Mouse (Mus musculus) forebrain, embryonic 16.5 days (tissue): ENCODE data around the gene Slc4a4. TPM values are rescaled to one million over a fixed set of nuclear protein-coding genes. Genes with fewer than 3 reads are reported as not detected.

ENCODE experiments used
- ATAC-seq: fragments of 200-750 bp; cut with Nextera tagmentation; 2 replicates; pipeline ENCODE4 v1.8.0; 2017; ENCODE audit warnings: mild to moderate bottlenecking, moderate library complexity
- H3K27ac ChIP-seq: fragments of 300-500 bp; sonication (generic); 2 replicates; pipeline ENCODE4 v1.5.1; 2014; ENCODE audit warnings: low read length, control low read depth
- H3K27me3 ChIP-seq: fragments of 300-500 bp; sonication (generic); replicated peaks from 2 replicates; pipeline ENCODE4 v1.6.1; 2014; ENCODE audit warnings: low read length; ENCODE audit not compliant: control insufficient read depth, insufficient read depth
- H3K36me3 ChIP-seq: fragments of 300-500 bp; sonication (generic); 2 replicates; pipeline ENCODE4 v1.6.1; 2014; ENCODE audit not compliant: control insufficient read depth, insufficient read depth
- H3K4me1 ChIP-seq: fragments of 300-500 bp; sonication (generic); replicated peaks from 2 replicates; pipeline ENCODE4 v1.6.1; 2014; ENCODE audit warnings: low read length; ENCODE audit not compliant: control insufficient read depth, insufficient read depth
- H3K4me2 ChIP-seq: fragments of 300-500 bp; sonication (generic); 2 replicates; pipeline ENCODE4 v1.6.1; 2014; ENCODE audit warnings: mild to moderate bottlenecking, low read length, control low read depth
- H3K4me3 ChIP-seq: fragments of 300-500 bp; sonication (generic); replicated peaks from 2 replicates; pipeline ENCODE4 v1.5.1; 2014; ENCODE audit warnings: mild to moderate bottlenecking, low read length, control low read depth
- H3K9ac ChIP-seq: fragments of 300-500 bp; sonication (generic); replicated peaks from 2 replicates; pipeline ENCODE4 v1.6.1; 2014; ENCODE audit warnings: low read depth, low read length, control low read depth
- H3K9me3 ChIP-seq: fragments of 300-500 bp; sonication (generic); 2 replicates; pipeline ENCODE4 v1.6.1; 2016; ENCODE audit warnings: low read length; ENCODE audit not compliant: control insufficient read depth
- WGBS: fragments of 180-500 bp; shearing (Covaris S2); extraction: QIAGEN DNeasy Blood & Tissue Kit; methylation state at CpG from one replicate; pipeline ENCODE4 v1.1.7; 2014; 5-methylcytosine and 5-hydroxymethylcytosine counted together
- polyA plus RNA-seq: library from polyadenylated mRNA; unstranded; fragments of >200 nt; fragmentation: Nextera tagmentation; extraction: Ambion mirVana; gene quantifications from 2 replicates; pipeline ENCODE4 v1.2.1, GENCODE M21; 2015

Gene Slc4a4
- polyA plus RNA-seq, 1 experiment from 2014 or later, result 3.8 TPM

GRCm38 (mm10) chr5:89055656-89056055, 169.0 kb downstream of the Slc4a4 start:
- peak overlapping the region; percentile 77 for H3K27ac ChIP-seq
- ATAC-seq, result peak; percentile 37; the same call in 1 of the 2 replicates
- no peak overlapping the region for H3K4me2 ChIP-seq
- no peaks in the 10 kb centered on the region for H3K27me3 ChIP-seq
- peaks cover 17% of the 10 kb centered on the region for H3K4me1 ChIP-seq
- no peaks in the 10 kb centered on the region for H3K9me3 ChIP-seq
- no peak overlapping the region for H3K4me3 ChIP-seq
- WGBS, result 62% methylated on average over 3 of the region's 3 CpGs
- H3K36me3 ChIP-seq, result no peaks in the 10 kb centered on the region
- no peak overlapping the region for H3K9ac ChIP-seq

GRCm38 (mm10) chr5:89056370-89056769, 169.8 kb downstream of the Slc4a4 start:
- H3K27me3 ChIP-seq, result no peaks in the 10 kb centered on the region
- no peak overlapping the region for H3K9ac ChIP-seq
- H3K9me3 ChIP-seq, result no peaks in the 10 kb centered on the region
- 59% methylated on average over 2 of the region's 2 CpGs for WGBS
- H3K36me3 ChIP-seq, result no peaks in the 10 kb centered on the region
- H3K4me2 ChIP-seq, result no peak overlapping the region
- peak; percentile 66 for ATAC-seq
- peaks cover 17% of the 10 kb centered on the region for H3K4me1 ChIP-seq
- peak overlapping the region; percentile 77 for H3K27ac ChIP-seq
- H3K4me3 ChIP-seq, result no peak overlapping the region

GRCm38 (mm10) chr5:89061097-89061496, 174.5 kb downstream of the Slc4a4 start:
- 80% methylated on average over 9 of the region's 9 CpGs for WGBS
- H3K27me3 ChIP-seq, result no peaks in the 10 kb centered on the region
- no peak overlapping the region for H3K4me2 ChIP-seq
- H3K36me3 ChIP-seq, result no peaks in the 10 kb centered on the region
- H3K9me3 ChIP-seq, result no peaks in the 10 kb centered on the region
- no peak overlapping the region for H3K9ac ChIP-seq
- peaks cover 1% of the 10 kb centered on the region; the same call in 1 of the 2 replicates for H3K4me1 ChIP-seq
- no peak overlapping the region for H3K4me3 ChIP-seq
- H3K27ac ChIP-seq, result no peak overlapping the region
- no peak for ATAC-seq

- H3K27ac ChIP-seq, result no peak overlapping the region
- H3K4me2 ChIP-seq, result no peak overlapping the region
- 91% methylated on average over 5 of the region's 5 CpGs for WGBS
- H3K4me1 ChIP-seq, result no peaks in the 10 kb centered on the region
- H3K27me3 ChIP-seq, result no peaks in the 10 kb centered on the region
- H3K9me3 ChIP-seq, result no peaks in the 10 kb centered on the region
- no peak overlapping the region for H3K4me3 ChIP-seq
- H3K9ac ChIP-seq, result no peak overlapping the region
- no peak for ATAC-seq
- H3K36me3 ChIP-seq, result no peaks in the 10 kb centered on the region
These were observed 175.7 kb downstream of the Slc4a4 start for GRCm38 (mm10) chr5:89062286-89062685.

- Histone ChIP-seq H3K9ac (no peak overlapping the region), H3K4me3 (no peak overlapping the region), H3K27ac (no peak overlapping the region), H3K9me3 (no peaks in the 10 kb centered on the region), H3K4me2 (no peak overlapping the region), H3K4me1 (no peaks in the 10 kb centered on the region), H3K36me3 (no peaks in the 10 kb centered on the region), H3K27me3 (no peaks in the 10 kb centered on the region)
- 86% methylated on average over 4 of the region's 4 CpGs for WGBS
- no peak for ATAC-seq
These were observed 180.5 kb downstream of the Slc4a4 start for GRCm38 (mm10) chr5:89067111-89067510.

GRCm38 (mm10) chr5:89068072-89068471, 181.5 kb downstream of the Slc4a4 start:
- ATAC-seq, result no peak
- no peaks in the 10 kb centered on the region for H3K4me1 ChIP-seq
- H3K9ac ChIP-seq, result no peak overlapping the region
- no peak overlapping the region for H3K4me2 ChIP-seq
- no peaks in the 10 kb centered on the region for H3K36me3 ChIP-seq
- no peak overlapping the region for H3K27ac ChIP-seq
- 88% methylated on average over 5 of the region's 5 CpGs for WGBS
- H3K27me3 ChIP-seq, result no peaks in the 10 kb centered on the region
- H3K9me3 ChIP-seq, result no peaks in the 10 kb centered on the region
- no peak overlapping the region for H3K4me3 ChIP-seq

GRCm38 (mm10) chr5:89070051-89070450, 183.4 kb downstream of the Slc4a4 start:
- Histone ChIP-seq H3K27ac (no peak overlapping the region), H3K4me1 (no peaks in the 10 kb centered on the region), H3K9me3 (no peaks in the 10 kb centered on the region), H3K4me3 (no peak overlapping the region), H3K9ac (no peak overlapping the region), H3K4me2 (no peak overlapping the region), H3K27me3 (no peaks in the 10 kb centered on the region), H3K36me3 (no peaks in the 10 kb centered on the region)
- WGBS, result 95% methylated on average over 3 of the region's 3 CpGs
- ATAC-seq, result no peak

GRCm38 (mm10) chr5:89071957-89072356, 185.3 kb downstream of the Slc4a4 start:
- no peaks in the 10 kb centered on the region for H3K9me3 ChIP-seq
- ATAC-seq, result no peak
- H3K36me3 ChIP-seq, result no peaks in the 10 kb centered on the region
- no peaks in the 10 kb centered on the region for H3K4me1 ChIP-seq
- H3K27me3 ChIP-seq, result no peaks in the 10 kb centered on the region
- H3K9ac ChIP-seq, result no peak overlapping the region
- 95% methylated on average over 4 of the region's 4 CpGs for WGBS
- no peak overlapping the region for H3K4me2 ChIP-seq
- H3K27ac ChIP-seq, result no peak overlapping the region
- no peak overlapping the region for H3K4me3 ChIP-seq

GRCm38 (mm10) chr5:89077711-89078110, 191.1 kb downstream of the Slc4a4 start:
- no peak for ATAC-seq
- no peak overlapping the region for H3K27ac ChIP-seq
- WGBS, result 93% methylated on average over 1 of the region's 1 CpGs
- no peaks in the 10 kb centered on the region; the same call in 1 of the 2 replicates for H3K4me1 ChIP-seq
- no peak overlapping the region for H3K4me2 ChIP-seq
- no peaks in the 10 kb centered on the region for H3K27me3 ChIP-seq
- H3K9me3 ChIP-seq, result no peaks in the 10 kb centered on the region
- H3K9ac ChIP-seq, result no peak overlapping the region
- no peak overlapping the region for H3K4me3 ChIP-seq
- no peaks in the 10 kb centered on the region for H3K36me3 ChIP-seq

GRCm38 (mm10) chr5:89083476-89083875, 196.9 kb downstream of the Slc4a4 start:
- peaks cover 5% of the 10 kb centered on the region; the same call in 1 of the 2 replicates for H3K4me1 ChIP-seq
- no peak overlapping the region for H3K4me2 ChIP-seq
- H3K9me3 ChIP-seq, result no peaks in the 10 kb centered on the region
- H3K36me3 ChIP-seq, result no peaks in the 10 kb centered on the region
- H3K27me3 ChIP-seq, result no peaks in the 10 kb centered on the region
- H3K4me3 ChIP-seq, result no peak overlapping the region
- H3K27ac ChIP-seq, result no peak overlapping the region
- H3K9ac ChIP-seq, result no peak overlapping the region
- no peak for ATAC-seq
- WGBS, result 83% methylated on average over 4 of the region's 4 CpGs
